Mouse (Mus musculus) thymus, postnatal 36 days (tissue): ENCODE results near the gene Chst8.

Experiments used
- DNase-seq, 2 experiments: peaks; one replicate each; pipeline ENCODE4 v3.0.0; 2022; ENCODE audit warnings: mixed read lengths in 2 of 2

Gene Chst8

DNA sequence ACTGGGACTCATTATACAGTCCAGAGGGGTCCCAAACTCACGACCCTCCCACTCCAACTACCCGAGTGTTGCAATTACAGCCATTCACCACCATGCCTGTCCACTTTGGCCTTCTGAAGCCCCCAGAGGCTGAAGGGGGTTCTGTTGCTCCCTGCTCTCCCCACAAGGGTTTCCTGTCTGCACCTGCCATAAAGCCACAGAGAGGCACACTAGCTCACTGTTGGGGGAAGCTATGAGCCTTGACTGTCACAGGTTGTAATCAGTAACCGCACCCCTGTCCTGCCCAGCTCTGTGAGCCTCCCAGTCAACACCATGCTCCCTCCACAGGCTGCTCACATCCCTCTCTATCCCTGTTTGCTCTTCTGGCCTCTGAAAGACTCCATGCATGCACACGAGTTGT, 64.0 kb downstream of the Chst8 start:
- no peak for DNase-seq

- no peak for DNase-seq
These were observed 64.8 kb downstream of the Chst8 start for GRCm38 (mm10) chr7:34747661-34748060.

GRCm38 (mm10) chr7:34746586-34746985, 65.9 kb downstream of the Chst8 start:
- no peak for DNase-seq

DNA sequence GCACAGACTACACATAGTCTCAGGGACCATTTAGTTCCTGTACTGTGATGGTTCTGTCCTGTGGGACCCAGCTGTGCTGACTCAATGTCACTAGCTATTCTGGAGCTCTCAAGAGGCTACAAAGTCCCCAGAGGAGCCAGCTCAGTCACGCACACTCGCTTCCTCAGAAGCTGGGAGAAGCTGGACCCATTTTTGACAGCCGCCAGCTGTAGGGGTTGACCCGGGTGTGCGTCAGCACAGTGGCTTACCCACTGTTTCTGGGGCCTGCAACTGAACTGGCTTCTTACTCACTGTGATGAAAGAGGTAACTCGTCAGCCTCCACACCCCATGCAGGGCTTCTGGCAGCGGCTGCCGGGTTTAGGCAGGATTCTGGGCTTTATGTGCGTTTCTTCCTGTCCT, 66.3 kb downstream of the Chst8 start:
- no peak for DNase-seq

- no peak for DNase-seq
These were observed 67.1 kb downstream of the Chst8 start for GRCm38 (mm10) chr7:34745426-34745825.

GRCm38 (mm10) chr7:34744994-34745393, 67.5 kb downstream of the Chst8 start:
- DNase-seq = no peak

GRCm38 (mm10) chr7:34743411-34744085, 69.0 kb downstream of the Chst8 start:
- no peak for DNase-seq

- DNase-seq = no peak
These were observed 73.1 kb downstream of the Chst8 start for GRCm38 (mm10) chr7:34739371-34739770.

- DNase-seq = no peak
These were observed 75.3 kb downstream of the Chst8 start for GRCm38 (mm10) chr7:34737206-34737605.

DNA sequence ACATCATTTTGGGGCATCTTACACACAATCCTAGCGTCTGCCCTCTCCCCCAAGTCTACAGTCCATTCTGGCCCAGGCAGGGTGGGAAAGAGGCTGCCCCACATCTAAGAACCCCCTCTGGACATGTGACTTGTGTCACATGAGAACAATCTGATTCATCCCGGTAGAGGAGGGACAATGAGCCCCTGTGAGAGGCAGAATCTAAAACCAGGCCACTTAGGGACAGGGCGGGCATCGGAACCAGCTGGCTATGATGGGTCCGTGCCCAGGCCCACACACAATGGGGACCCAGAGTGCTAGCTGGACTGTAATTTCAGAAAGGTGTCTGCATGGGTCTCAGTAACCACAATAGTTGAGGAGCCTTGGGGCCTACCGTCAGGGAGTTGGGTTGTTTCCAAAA, 78.2 kb downstream of the Chst8 start:
- DNase-seq = no peak

DNA sequence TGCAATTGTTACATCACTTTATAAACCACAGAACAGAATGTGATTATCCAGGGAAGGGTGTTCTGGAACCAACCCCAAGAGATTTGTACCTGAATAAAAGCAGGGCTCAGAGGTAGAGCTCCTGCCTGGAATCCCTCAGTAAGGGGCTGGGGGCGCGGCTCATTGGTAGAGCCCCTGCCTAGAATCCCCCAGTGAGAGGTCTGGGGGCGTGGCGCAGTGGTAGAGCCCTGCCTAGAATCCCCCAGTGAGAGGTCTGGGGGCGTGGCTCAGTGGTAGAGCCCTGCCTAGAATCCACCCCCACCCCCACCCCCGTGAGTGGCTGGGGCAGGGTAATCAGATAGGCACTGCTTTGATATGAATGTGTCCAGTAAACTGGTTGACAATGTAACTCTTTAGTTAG, 83.6 kb downstream of the Chst8 start:
- DNase-seq = no peak

GRCm38 (mm10) chr7:34725206-34725605, 87.3 kb downstream of the Chst8 start:
- DNase-seq = no peak

GRCm38 (mm10) chr7:34722551-34723230, 89.8 kb downstream of the Chst8 start:
- DNase-seq = no peak

GRCm38 (mm10) chr7:34722151-34722550, 90.4 kb downstream of the Chst8 start:
- DNase-seq = no peak

- no peak for DNase-seq
These were observed 90.9 kb downstream of the Chst8 start for GRCm38 (mm10) chr7:34721650-34722048.

- DNase-seq = no peak
These were observed 91.4 kb downstream of the Chst8 start for GRCm38 (mm10) chr7:34720882-34721649.

- peak in 1 of 2 experiments; percentile 14 for DNase-seq
These were observed 92.9 kb downstream of the Chst8 start for GRCm38 (mm10) chr7:34719599-34719998.

- DNase-seq = no peak
These were observed 93.9 kb downstream of the Chst8 start for GRCm38 (mm10) chr7:34718651-34719050.

- no peak for DNase-seq
These were observed 95.2 kb downstream of the Chst8 start for GRCm38 (mm10) chr7:34717161-34717810.

GRCm38 (mm10) chr7:34714848-34715460, 97.6 kb downstream of the Chst8 start:
- no peak for DNase-seq

GRCm38 (mm10) chr7:34709111-34709510, 103.4 kb downstream of the Chst8 start:
- DNase-seq = no peak

DNA sequence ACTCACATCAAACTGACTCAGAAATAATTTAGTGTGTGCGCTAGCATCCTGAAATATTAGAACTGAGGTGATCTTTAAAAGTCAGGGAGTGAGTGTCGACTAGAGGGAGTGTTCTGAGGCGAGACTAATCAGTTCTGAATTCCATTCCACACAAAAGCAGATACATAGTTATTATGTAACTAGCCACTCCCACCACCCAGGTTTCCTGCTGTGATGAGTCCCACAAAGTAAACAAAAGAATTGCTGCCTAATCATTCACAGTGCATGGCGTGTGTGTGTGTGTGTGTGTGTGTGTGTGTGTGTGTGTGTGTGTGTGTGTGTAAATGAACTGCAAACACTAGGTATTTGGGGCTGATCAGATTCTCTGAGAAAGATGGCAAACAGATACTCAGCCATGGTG, 108.1 kb downstream of the Chst8 start:
- no peak for DNase-seq

- no peak for DNase-seq
These were observed 109.1 kb downstream of the Chst8 start for GRCm38 (mm10) chr7:34703437-34703836.
